Mouse (Mus musculus) liver (tissue): Measurements from ENCODE around the gene Slc6a20a.
A peak's percentile ranks its signal among the peaks of the same experiment; 100 is the strongest.
"Not testable (repeated sequence)": the region's sequence is repeated elsewhere in the genome, so short reads cannot be mapped to it uniquely, and the experiment has no call there.

Source experiments
- DNase-seq: peaks from one replicate; pipeline ENCODE4 v3.0.0-alpha.2; 2020; ENCODE audit warnings: mixed read lengths

The Slc6a20a gene

DNA sequence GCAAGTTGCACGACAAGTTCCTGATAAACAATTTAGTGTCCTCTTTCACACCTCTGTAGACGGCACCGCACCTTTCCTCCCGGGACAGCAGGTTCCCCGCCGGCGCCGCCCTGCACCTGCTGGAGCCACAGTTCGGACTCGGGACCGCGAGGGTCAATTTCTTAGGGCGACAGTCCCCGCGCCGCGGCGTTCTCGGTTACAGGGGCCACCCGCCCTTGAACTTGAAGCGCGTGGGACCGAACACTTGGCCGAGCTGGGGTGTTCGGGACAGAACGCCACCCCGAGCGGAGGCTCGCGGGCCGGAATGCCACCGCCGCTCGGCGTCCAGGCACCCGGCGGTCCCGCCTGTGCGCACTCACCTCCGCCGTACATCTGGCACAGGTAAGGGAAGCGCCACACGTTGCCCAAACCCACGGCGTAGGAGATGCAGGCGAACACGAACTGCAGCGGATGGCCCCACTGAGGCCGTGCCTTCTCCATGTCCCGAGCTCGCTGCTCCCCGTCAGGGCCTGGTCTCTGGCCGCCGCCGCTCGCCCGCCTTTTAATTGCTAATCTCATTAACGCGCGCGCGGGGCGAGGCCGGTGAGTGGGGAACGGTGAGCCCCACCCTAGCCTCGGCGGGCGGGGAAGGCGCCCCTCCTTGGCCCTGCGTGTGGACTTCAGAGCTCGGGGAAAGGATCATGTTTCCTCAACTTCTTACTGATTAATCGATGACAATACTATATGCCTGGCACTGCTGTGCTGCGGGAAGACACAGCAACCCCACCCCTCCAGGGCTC lies at the start of gene Slc6a20a, which contains the start of gene Ccr9:
Slc6a20a (minus strand) TSS at position 559 of the 779 bp plus-strand sequence.
Ccr9 (plus strand) TSS at position 113 of the 779 bp plus-strand sequence.
- DNase-seq, result peak; percentile 84

DNA sequence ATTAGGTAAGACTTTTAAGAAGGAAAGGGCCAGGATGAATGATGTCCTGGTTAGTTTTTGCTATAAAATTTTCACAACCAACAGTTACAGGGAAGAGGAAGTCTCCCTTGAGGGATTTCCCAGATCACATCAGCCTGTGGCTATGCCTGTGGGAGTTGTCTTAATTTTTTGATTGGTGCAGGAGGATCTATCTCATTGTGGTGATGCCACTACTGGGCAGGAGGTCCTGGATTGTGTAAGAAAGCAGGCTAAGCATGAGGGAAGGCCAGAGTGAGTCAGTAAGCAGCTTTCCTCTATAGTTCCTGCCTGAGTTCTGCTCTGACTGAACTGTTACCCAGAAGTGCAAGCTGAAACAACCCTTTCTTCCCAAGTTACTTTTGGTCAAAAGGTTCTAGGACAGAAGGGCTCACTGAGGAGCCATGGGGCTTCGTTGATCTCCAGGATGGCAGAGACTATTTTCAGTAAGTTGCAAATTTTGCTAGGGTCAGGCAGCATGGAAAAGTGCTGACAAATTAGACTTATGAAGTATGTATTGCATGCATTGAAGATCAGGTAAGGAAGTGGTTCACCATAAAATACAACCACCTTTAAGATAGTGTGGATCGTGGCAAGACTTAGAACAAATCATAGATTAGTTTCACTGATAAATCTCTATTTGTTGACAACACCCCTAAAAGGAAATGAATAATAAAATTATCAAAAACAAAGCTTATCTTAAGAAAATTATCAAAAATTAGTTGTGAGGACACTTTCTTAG lies 44.2 kb upstream of the Slc6a20a start:
- no peak for DNase-seq

DNA sequence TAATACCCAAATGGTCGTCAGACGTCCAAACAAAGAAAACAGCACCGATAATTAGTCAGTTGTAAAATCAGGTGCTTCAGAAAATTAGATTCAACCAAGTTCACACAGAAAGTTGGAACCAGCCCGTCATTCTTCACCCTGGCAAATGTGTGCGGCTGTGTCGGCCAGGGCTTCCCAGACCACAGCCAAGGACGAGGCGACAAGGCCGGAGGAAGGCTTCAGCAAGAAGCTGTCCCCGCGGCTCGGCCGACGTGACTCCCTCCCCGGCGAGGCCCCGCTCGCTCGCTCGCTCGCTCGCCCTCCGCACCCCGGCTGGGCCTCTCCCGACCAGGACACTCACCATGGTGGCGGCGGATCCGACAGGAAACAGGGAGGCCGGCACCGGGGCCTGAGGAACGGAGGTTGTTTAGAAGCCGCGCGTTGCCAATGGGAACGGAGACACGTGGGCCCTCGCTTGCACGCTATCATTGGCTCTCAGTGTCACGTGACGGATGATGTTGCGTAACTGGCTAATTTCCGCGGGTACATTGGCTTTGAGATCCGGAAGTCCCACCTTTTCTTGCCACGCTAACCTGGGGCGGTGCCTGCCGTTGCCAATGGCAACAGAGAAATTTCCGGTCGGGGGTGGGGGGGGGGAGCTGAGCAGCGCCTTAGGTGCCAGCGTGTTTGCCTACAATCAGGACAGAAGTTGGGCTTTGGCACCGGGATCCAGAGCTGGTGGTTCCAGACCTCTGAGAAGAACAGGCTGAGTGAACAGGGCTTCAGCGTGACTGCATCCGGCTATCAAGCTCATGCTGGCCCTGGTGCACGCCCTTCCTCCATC lies 38.7 kb upstream of the Slc6a20a start, which contains the start of gene Lztfl1:
Lztfl1 (minus strand) TSS at position 512 of the 823 bp plus-strand sequence.
- DNase-seq, result peak; percentile 95

DNA sequence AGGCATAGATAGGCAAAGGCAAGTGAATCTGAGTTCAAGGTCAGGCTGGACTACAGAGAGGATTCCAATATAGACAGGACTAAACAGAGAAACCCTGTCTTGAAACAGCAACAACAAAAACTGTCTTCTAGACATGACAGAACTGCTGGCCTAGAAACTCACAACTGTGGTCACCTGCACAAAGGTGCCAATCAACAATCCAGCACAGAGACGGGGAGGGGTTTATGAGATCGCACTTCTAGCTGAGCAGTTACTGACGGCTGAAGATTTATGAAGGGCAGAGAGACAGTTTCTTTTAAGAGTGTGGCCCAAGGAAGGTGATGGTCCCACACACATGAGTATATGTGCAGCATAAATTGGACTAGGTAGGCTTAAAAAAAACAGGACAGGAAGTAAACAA lies 37.6 kb upstream of the Slc6a20a start:
- no peak for DNase-seq

DNA sequence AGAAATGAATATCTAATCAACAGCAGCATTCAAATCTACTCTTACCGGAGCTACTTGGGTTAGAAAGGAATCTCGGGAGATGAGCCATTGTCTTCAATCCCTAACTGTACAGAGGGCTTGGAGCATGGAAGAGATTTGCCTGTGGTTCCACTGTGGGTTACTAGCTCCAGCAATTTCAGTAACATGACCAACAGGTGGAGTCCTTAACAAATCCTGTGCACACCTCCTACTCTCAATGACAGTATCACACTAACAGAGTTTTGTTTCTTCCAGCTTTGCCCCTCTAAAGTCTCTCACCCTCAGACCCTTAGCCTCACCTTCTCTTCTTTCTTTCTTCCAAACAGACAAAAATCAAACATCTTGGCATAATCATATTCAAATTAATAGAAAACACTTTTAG lies 34.4 kb upstream of the Slc6a20a start:
- DNase-seq, result no peak

DNA sequence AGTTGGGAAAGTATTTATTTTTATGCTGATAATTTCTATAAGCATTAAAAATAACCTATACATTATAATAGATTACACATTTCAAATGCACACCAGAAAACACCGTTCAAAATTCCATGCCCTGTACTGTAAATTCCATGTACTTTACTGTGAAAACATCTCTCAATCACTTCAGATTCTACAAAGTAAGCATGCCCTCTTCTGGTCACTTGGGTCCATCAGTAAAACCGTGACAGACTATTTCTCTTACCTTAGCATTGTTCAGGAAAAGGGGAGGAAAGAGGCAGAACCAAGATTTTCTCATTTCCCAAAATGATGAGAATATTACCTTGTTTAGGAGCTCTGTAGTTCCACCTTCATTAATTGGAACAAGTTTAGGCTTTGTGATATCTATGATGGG lies 30.5 kb upstream of the Slc6a20a start:
- no peak for DNase-seq

DNA sequence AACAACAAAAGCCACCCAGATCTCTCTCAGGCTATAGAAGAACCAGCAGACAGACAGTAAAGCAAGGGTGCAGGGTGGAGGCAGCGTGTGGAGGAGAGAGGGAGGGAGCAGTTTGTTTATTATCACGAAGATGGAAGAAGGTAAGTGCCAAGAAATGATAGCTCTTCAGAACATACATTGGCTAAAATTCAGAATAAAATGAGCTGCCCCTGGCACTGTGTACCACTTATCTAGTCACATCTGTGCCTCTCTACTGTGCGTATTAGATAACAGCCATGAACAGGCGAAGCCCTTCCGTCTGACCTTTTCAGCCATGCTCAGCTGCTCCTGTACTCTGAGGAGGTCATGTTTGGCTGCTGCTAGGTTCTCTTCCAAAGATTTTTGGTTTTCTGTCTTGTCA lies 23.1 kb upstream of the Slc6a20a start:
- peak; percentile 67 for DNase-seq

DNA sequence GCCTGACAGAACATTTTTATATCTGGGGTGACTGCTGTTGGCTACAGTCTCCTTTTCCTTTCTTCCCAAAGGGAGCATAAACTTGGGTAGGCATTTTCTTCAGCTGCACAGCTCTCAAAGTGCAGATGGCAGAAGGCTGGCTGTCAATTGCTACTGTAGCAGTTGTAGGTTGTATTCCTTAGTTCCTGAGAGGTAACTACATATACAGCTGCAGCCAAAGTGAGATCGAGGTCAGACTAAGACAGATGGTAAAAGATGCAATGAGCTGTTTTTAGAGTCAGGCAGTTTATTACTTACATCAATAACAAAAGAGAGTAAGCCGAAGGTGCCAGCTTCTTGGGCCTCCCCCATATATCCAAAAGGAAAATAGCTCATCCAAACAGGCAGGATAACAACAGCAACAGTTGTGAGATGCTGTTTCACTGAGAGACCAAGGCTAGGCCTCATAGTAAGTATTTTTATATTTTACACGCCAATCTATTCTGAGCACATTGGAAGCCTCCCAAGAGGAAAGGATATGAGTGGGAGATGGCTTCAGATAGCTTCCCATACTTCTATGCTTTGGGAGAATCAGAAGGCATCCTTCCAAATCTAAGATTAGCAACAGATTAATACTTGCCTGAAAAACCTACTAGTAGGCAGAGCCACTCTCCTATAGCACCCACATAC lies 17.1 kb upstream of the Slc6a20a start:
- DNase-seq, result no peak

DNA sequence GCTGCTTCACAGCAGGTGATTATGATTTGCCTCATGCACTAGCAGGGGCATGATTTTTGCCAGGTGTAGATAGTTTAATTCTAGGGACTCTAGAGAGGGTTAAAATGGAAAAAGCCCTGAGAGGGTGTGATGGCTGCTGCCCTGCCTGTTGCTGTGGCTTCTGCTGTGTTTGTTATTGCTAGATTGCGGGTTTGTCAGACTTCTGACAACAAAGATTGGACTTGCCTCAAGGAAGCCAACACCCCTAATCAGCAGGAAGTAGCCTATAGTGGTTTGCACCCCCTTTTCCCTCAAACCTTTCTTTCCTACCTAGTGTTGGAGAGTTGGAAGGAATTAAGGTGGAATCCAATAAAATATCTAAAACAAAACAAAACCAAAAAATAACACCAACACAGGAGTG lies 9.5 kb upstream of the Slc6a20a start:
- DNase-seq, result no peak

DNA sequence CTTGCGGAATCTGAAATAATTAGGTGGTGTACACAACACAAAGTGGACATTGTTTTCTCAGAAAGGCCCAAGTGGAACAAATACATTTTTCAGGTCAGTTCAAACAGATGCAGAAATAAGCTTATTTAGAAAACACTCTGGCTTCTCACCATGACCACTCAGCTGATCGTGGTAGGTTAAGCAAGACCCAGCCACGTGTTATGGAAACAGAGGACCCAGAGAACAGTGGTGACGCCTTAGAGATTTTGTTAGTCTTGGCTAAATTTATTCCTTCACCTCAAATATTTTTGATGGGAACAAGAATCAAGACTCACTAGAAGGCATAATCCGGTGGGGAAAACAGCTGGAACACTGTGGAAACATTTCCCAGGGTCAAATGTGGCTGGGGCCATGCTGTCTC lies 7.5 kb upstream of the Slc6a20a start:
- DNase-seq, result no peak

DNA sequence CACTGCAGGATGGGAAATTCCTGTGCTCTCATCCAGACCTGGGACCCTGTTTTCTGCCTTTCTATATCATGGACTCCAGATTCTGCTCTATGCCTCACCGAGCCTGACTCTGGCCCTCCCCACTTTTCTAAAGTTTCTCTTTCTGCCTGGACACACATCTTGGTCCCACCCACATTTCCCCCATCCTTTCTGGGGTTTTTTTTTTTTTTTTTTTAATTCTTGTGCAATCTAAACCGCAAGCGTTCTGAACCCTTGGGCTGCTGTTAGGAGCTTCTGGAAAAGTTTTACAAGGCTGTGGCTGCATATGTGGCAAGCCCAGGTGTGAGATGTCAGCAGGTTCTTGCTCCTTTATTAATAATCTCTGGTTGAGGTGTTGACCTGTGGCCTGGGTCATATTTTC lies 5.0 kb upstream of the Slc6a20a start:
- no peak for DNase-seq

DNA sequence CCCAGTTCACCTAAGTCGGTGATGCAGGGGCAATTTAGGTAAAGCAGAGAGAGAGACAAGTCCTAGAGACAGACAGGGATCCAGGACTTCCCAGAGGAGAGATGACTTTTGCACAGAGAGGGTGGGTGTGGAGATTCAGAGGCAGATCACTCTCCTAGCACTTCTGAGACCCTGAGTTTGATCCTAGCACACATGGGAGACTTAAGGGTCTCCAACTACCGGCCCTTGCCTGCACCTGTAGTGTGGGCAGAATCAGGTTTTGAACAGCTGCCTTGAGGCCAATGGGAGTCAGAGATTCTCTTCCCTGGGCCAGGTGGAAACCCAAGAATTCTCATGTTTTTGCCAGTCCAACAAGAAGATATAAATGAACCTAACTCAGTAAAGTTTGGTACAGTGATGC lies 513 bp upstream of the Slc6a20a start:
- no peak for DNase-seq

DNA sequence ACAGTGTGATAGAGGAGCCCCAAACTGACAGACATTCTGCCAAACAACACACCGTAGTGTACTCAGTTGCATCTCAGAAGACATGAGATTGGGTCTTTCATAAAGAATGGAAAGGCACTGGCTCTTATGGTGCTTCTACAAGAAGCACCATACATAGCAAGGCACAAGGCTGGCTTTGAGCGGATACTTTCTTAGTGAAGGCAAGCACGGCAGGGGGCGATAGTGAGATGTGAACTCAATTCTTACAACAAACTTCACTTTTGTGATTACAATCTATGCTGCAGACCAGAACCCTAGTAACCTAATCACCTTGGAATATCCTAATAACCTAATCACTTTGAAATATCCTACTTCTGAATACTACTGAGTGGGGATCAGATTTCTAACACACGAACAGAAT lies 13.0 kb downstream of the Slc6a20a start:
- DNase-seq, result peak; percentile 65

DNA sequence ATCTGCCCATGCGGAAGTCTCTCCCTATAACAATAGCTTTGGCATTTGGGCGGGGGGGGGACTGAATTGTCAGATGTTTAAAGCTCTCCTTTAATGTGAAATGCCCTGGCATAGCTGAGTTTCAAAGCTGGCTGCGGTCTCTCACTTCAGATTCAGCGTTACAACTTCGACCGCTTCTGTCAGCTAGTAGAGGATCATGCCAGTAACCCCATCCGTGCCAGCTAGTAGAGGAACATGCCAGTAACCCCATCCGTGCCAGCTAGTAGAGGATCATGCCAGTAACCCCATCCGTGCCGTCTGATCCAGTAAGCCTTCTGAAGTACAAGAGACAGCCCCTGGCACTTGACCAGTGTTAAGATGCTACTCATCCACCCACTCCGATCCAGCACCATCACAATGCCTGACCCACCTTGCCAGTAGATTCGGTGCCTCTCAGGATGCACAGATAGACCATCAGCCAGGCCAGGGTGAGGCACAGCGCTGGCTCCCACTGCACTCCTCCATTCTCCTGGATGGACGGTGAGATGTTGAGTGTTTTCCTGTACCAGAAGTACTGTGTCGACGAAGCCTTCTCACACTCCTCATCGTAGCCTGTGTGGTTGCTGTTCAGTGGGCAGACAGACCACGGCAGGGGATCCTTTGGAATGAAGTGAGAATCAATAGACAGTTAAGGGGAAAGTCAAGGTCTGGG lies 18.6 kb downstream of the Slc6a20a start:
- DNase-seq, result not testable (repeated sequence)

DNA sequence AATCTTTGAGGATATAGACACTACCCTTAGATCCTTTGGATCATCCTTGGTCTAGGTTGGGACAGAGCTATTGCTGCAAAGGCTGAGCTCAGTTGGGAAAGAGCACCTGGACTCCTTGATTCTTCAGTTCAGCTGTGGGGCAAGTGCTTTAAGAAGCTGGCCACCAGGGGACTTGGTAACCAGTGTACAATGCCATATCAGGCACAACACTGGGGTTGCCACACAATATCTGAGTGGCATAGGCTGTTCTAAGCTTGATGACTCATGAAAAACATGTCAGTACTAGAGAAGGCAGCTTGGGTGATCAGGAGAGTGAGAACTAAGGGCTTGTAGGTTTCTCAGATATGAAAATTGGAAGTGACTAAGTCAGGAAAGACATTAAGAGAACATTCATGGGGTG lies 19.7 kb downstream of the Slc6a20a start:
- DNase-seq, result no peak

DNA sequence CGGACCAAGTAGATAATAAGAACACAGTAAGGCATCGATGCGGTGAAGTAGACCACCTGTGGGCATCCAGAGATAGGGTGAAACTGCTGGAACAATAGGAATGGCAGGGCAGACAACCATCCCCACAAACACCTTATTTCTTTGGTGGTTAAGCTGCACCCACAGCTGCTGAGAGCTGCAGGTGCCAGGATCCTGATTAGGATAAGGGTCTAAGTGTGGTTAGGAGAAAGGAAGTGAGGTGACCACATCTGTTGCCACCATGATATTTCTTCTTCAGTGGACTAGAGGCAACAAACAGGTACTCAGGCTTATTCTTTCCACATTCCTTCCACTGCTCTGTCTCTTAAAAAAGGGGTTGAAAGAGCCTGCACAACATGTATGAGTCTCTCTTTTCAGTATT lies 21.2 kb downstream of the Slc6a20a start:
- no peak for DNase-seq

DNA sequence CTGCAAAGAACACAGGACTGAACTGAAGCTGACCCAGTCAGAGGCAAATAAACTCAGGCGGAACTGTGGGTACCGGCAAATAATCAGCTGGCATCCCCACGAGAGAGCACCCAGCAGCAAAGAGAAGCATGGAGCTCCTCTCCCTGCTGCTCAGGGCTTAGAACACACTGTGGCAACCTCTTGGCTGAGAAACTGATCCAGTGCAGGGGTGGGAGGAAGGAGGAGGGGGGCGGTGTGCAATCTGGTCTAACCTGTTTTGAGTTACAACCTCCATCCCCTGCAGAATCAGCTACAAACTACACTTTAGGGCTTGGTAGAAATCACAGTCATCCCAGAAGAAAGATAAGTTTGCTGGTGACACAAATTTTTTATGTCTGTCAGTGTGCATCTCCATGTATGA lies 27.3 kb downstream of the Slc6a20a start:
- no peak for DNase-seq

DNA sequence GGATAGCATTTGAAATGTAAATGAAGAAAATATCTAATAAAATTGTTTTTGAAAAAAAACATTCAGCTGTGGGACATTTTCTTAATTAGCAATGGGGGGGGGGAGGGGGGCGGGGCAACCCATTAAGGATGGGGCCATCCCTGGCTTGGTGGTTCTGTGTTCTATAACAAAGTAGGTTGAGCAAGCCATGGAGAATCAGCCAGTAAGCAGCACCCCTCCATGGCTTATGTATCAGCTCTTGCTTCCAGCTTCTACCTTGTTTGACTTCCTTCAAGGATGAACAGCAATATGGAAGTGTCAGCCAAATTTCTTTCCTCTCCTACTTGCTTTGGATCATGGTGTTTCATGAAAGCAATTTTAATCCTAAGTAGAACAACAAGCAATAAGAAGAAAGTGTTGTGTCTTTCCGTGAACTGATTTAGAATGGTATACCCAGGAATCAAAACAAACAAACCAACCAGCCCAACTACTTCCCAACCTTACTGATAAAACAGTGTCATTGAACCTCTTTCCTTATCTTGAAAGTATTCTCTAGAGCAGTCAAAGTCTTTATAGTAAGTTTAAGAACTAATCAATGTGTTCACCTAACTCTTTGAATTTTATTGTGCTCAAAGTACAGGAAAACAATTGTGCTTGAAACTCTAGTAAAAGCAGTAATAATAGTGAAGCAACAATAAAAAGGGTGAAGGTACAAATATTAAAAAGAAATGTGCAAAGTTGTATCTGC lies 28.7 kb downstream of the Slc6a20a start:
- no peak for DNase-seq

DNA sequence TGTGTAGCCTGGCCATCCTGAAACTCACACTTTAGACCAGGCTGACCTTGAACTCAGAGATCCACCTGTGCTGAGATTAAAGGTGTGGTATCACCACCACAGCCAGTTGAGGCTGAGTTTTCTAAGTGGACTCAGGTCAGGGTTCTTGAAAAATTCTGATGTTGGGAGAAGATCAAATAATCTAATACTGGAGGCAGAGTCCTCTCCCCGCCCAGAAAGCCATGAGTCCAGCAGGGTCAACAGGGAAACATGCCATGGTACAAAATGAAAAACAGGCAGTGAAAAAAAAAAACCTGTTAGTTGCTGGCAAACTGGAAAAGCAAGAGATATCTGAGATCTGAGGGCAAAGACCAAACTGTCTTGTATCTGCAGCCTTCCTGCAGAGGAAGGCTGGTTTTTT lies 38.6 kb downstream of the Slc6a20a start:
- DNase-seq, result no peak

DNA sequence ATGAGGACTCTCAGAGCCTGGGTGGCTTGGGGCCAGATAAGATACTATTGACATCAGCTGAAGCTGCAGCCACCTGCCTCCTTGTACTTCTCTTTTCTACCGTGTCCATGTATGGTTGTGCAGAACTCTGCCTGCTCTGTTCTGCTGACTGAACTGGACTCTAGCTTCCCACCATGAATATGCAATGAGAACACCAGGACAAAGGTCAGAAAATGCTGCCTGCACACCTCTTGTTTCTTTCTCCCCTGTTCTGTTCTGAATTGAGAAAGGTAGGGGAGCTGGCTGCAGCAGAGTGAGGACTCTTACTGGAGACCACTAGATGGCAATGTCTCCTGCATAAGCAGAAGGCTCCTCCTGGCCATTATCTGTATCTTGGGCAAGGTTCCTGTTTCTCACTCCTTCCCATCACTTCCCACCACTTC lies 40.0 kb downstream of the Slc6a20a start:
- DNase-seq, result no peak

DNA sequence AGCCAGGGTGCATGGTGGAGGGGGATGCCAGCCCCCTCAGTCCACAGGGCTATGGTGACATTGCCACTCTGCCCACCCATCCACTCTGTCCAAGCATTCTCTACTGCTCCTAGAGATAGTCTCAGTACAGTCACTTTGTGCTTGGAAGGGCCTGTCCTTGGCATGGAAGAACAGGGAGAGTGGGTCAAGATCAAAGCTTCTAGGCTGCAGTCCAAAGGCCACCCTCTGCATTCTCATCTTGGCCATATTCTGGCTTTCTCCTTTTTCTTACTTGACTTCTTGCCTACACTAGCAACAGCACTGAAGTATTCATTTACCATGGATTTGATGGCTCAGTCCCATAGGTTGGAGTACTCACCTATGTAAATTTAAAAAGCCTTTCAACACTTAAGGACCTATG lies 40.5 kb downstream of the Slc6a20a start:
- no peak for DNase-seq
